Mouse (Mus musculus) layer of hippocampus, adult 18-20 months (tissue): ENCODE results near the gene Mcemp1. TPM values are rescaled to one million over a fixed set of nuclear protein-coding genes. Genes with fewer than 3 reads are reported as not detected.

Source experiments
- DNase-seq, 2 experiments: peaks; one replicate each; pipeline ENCODE4 v3.0.0; 2022; ENCODE audit warnings: low spot score in 2 of 2
- total RNA-seq, 2 experiments: library from RNA; stranded (reverse); gene quantifications; 2 replicates each; pipeline ENCODE4 v1.2.3; 2021

The Mcemp1 gene
- total RNA-seq, 2 experiments from 2014 or later, result 0.23 TPM; not detected in 1

- DNase-seq, result peak; percentile 86 to 96
These were observed 6.5 kb downstream of the Mcemp1 start, which contains the start of gene Fcor for GRCm38 (mm10) chr8:3671980-3672491. Fcor (minus strand) TSS chr8:3672362.

GRCm38 (mm10) chr8:3674671-3675070 is 9.1 kb downstream of the Mcemp1 start:
- DNase-seq, result no peak

GRCm38 (mm10) chr8:3676131-3676992 is 10.8 kb downstream of the Mcemp1 start, which contains the start of gene Trappc5:
Trappc5 (plus strand) TSS chr8:3676299.
- DNase-seq, result peak; percentile 94 to 98

GRCm38 (mm10) chr8:3676993-3677579 is 11.5 kb downstream of the Mcemp1 start:
- no peak for DNase-seq

- no peak for DNase-seq
These were observed 13.3 kb downstream of the Mcemp1 start for GRCm38 (mm10) chr8:3678831-3679230.

GRCm38 (mm10) chr8:3679236-3679635 is 13.7 kb downstream of the Mcemp1 start:
- DNase-seq, result no peak

- no peak for DNase-seq
These were observed 14.1 kb downstream of the Mcemp1 start for GRCm38 (mm10) chr8:3679656-3680055.

- DNase-seq, result no peak
These were observed 16.9 kb downstream of the Mcemp1 start for GRCm38 (mm10) chr8:3682435-3682834.

- DNase-seq, result no peak
These were observed 18.0 kb downstream of the Mcemp1 start for GRCm38 (mm10) chr8:3683408-3684176.

GRCm38 (mm10) chr8:3684530-3684929 is 19.0 kb downstream of the Mcemp1 start:
- DNase-seq, result no peak

GRCm38 (mm10) chr8:3685422-3685821 is 19.9 kb downstream of the Mcemp1 start:
- DNase-seq, result no peak

- DNase-seq, result no peak
These were observed 22.0 kb downstream of the Mcemp1 start for GRCm38 (mm10) chr8:3687537-3687936.

GRCm38 (mm10) chr8:3690774-3691173 is 25.2 kb downstream of the Mcemp1 start:
- no peak for DNase-seq

GRCm38 (mm10) chr8:3694121-3694520 is 28.6 kb downstream of the Mcemp1 start, which contains the start of gene Fcer2a:
Fcer2a (minus strand) TSS chr8:3694175.
- DNase-seq, result no peak

GRCm38 (mm10) chr8:3701491-3701890 is 35.9 kb downstream of the Mcemp1 start:
- DNase-seq, result no peak

- peak in 1 of 2 experiments; percentile 55 for DNase-seq
These were observed 40.2 kb downstream of the Mcemp1 start for GRCm38 (mm10) chr8:3705711-3706110.

- no peak for DNase-seq
These were observed 42.1 kb downstream of the Mcemp1 start for GRCm38 (mm10) chr8:3707611-3708010.

- no peak for DNase-seq
These were observed 44.8 kb downstream of the Mcemp1 start for GRCm38 (mm10) chr8:3710312-3710711.

GRCm38 (mm10) chr8:3711646-3712045 is 46.1 kb downstream of the Mcemp1 start:
- DNase-seq, result no peak

GRCm38 (mm10) chr8:3717321-3717954 is 51.9 kb downstream of the Mcemp1 start:
- no peak for DNase-seq

GRCm38 (mm10) chr8:3718559-3718958 is 53.0 kb downstream of the Mcemp1 start:
- DNase-seq, result peak; percentile 20 to 57
